Mouse (Mus musculus) neural tube, embryonic 14.5 days (tissue): ENCODE measurements around the gene Itgb6. TPM values are rescaled to one million over a fixed set of nuclear protein-coding genes. Genes with fewer than 3 reads are reported as not detected.
A peak's percentile ranks its signal among the peaks of the same experiment; 100 is the strongest.

Experiments used
- ATAC-seq: fragments of 200-750 bp; cut with Nextera tagmentation; 2 replicates; pipeline ENCODE4 v1.8.0; 2017; ENCODE audit warnings: low read depth, mild to moderate bottlenecking, moderate TSS enrichment, moderate library complexity
- H3K27ac ChIP-seq: fragments of 300-500 bp; sonication (generic); 2 replicates; pipeline ENCODE4 v1.5.1; 2014; ENCODE audit warnings: low read depth, mild to moderate bottlenecking, control low read depth, low read length, moderate library complexity, mixed read lengths
- H3K27me3 ChIP-seq: fragments of 300-500 bp; sonication (generic); 2 replicates; pipeline ENCODE4 v1.6.1; 2014; ENCODE audit warnings: low read length; ENCODE audit not compliant: control insufficient read depth, insufficient read depth
- H3K36me3 ChIP-seq: fragments of 300-500 bp; sonication (generic); 2 replicates; pipeline ENCODE4 v1.6.1; 2014; ENCODE audit warnings: low read length, mixed read lengths; ENCODE audit not compliant: control insufficient read depth, insufficient read depth
- H3K4me1 ChIP-seq: fragments of 300-500 bp; sonication (generic); 2 replicates; pipeline ENCODE4 v1.6.1; 2014; ENCODE audit warnings: low read length; ENCODE audit not compliant: control insufficient read depth, insufficient read depth
- H3K4me2 ChIP-seq: fragments of 300-500 bp; sonication (generic); 2 replicates; pipeline ENCODE4 v1.6.1; 2014; ENCODE audit warnings: mild to moderate bottlenecking, low read depth, low read length, control low read depth
- H3K4me3 ChIP-seq: fragments of 300-500 bp; sonication (generic); 2 replicates; pipeline ENCODE4 v1.5.1; 2014; ENCODE audit warnings: low read depth, low read length, control low read depth, mixed read lengths
- H3K9ac ChIP-seq: fragments of 300-500 bp; sonication (generic); replicated peaks from 2 replicates; pipeline ENCODE4 v1.6.1; 2014; ENCODE audit warnings: low read depth, mild to moderate bottlenecking, control low read depth, low read length, mixed read lengths
- H3K9me3 ChIP-seq: fragments of 300-500 bp; sonication (generic); 2 replicates; pipeline ENCODE4 v1.6.1; 2016; ENCODE audit warnings: low read length; ENCODE audit not compliant: control insufficient read depth
- WGBS: fragments of 180-500 bp; shearing (Covaris S2); extraction: QIAGEN DNeasy Blood & Tissue Kit; methylation state at CpG from one replicate; pipeline ENCODE4 v1.1.7; 2014; 5-methylcytosine and 5-hydroxymethylcytosine counted together
- polyA plus RNA-seq: library from polyadenylated mRNA; unstranded; fragments of >200 nt; fragmentation: Nextera tagmentation; extraction: Ambion mirVana; gene quantifications from 2 replicates; pipeline ENCODE4 v1.2.1, GENCODE M21; 2014

Itgb6 gene
- 0.08 and 0.23 TPM in 2 replicates for polyA plus RNA-seq

DNA sequence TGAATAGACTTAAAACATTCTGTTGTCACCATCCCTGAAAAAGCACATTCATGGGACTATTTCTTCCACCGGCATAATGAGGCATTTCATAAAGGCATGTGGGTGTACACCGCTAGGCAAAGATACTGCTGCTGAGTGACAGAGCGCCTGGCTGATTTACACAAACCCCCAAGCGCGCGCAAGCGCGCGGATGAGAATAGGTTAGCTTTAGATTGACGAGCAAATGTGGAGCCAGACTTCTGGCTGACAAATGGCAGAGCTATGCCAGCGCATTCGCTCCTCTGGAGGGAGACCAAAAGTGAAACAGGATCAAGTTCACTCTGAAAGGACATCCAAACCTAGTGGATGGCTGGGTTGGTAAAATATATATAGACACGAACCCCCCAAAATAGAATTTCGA, at the start of gene Itgb6:
TSS of gene Itgb6 (minus strand) at position 130 of the 400 bp plus-strand sequence.
- peaks cover 5% of the 10 kb centered on the region; the same call in 1 of the 2 replicates for H3K4me1 ChIP-seq
- H3K27ac ChIP-seq: no peak within 1 kb of the TSS
- no peaks in the 10 kb centered on the region for H3K9me3 ChIP-seq
- H3K36me3 ChIP-seq: no peaks in the 10 kb centered on the region
- 50% methylated on average over 14 of the region's 14 CpGs for WGBS
- ATAC-seq: no peak
- no peak within 1 kb of the TSS for H3K4me3 ChIP-seq
- H3K4me2 ChIP-seq: no peak within 1 kb of the TSS
- H3K9ac ChIP-seq: no peak within 1 kb of the TSS
- H3K27me3 ChIP-seq: no peaks in the 10 kb centered on the region

DNA sequence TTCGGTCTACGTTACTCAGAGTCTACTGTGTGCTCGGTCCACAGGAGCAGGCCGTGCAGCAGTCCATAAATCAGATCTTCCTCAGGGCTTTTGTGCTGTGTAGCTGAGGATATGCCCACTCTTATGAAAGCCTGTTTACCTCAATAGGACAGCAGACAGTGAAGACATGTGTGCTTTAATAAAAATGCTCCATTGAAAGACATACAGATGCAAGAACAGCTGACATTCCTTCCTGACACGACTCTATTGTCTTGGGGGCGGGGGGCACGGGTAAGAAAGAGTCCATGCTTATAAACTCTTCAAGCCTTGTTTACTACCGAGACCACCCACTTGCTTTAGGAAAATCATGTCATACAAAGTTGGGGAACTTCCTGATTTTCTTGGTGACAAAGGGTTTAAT, 44.0 kb upstream of the Itgb6 start:
- H3K36me3 ChIP-seq: peaks cover 8% of the 10 kb centered on the region; the same call in 1 of the 2 replicates
- no peak overlapping the region for H3K27ac ChIP-seq
- H3K4me3 ChIP-seq: no peak overlapping the region
- no peaks in the 10 kb centered on the region for H3K27me3 ChIP-seq
- no peaks in the 10 kb centered on the region for H3K9me3 ChIP-seq
- H3K4me1 ChIP-seq: peaks cover 7% of the 10 kb centered on the region
- no peak overlapping the region for H3K4me2 ChIP-seq
- 21% methylated on average over 8 of the region's 8 CpGs for WGBS
- no peak overlapping the region for H3K9ac ChIP-seq
- ATAC-seq: peak; percentile 57; the same call in 1 of the 2 replicates

- H3K27me3 ChIP-seq: no peaks in the 10 kb centered on the region
- H3K4me2 ChIP-seq: no peak overlapping the region
- H3K9ac ChIP-seq: no peak overlapping the region
- no peak for ATAC-seq
- H3K36me3 ChIP-seq: peaks cover 3% of the 10 kb centered on the region; the same call in 1 of the 2 replicates
- no peak overlapping the region for H3K27ac ChIP-seq
- no peaks in the 10 kb centered on the region for H3K4me1 ChIP-seq
- H3K9me3 ChIP-seq: no peaks in the 10 kb centered on the region
- WGBS: 77% methylated on average over 9 of the region's 9 CpGs
- no peak overlapping the region for H3K4me3 ChIP-seq
Observed at GRCm38 (mm10) chr2:60756218-60756617, 33.8 kb upstream of the Itgb6 start.

DNA sequence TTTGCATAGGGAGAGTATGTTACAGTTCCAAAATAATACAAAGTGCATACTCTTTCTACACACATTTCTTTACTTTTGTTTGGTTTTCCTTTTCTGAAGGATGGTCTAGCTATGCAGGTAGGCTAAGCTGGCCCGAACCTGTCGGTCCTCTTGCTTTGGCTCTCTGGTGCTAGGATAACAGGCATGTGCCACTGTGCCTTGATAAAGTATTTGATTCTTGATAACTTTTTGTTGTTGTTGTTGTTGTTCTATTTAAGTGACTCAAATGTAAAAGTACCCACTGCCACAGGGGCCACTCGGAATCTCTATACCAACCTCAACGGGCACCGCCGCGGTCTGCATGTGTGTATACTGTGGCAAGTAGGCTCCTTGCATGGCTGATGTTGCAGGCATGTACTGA, 32.7 kb upstream of the Itgb6 start:
- Histone ChIP-seq H3K27ac (no peak overlapping the region), H3K4me2 (no peak overlapping the region), H3K9me3 (no peaks in the 10 kb centered on the region), H3K36me3 (peaks cover 3% of the 10 kb centered on the region; the same call in 1 of the 2 replicates), H3K9ac (no peak overlapping the region), H3K4me3 (no peak overlapping the region), H3K27me3 (no peaks in the 10 kb centered on the region), H3K4me1 (no peaks in the 10 kb centered on the region)
- 97% methylated on average over 7 of the region's 7 CpGs for WGBS
- no peak for ATAC-seq

DNA sequence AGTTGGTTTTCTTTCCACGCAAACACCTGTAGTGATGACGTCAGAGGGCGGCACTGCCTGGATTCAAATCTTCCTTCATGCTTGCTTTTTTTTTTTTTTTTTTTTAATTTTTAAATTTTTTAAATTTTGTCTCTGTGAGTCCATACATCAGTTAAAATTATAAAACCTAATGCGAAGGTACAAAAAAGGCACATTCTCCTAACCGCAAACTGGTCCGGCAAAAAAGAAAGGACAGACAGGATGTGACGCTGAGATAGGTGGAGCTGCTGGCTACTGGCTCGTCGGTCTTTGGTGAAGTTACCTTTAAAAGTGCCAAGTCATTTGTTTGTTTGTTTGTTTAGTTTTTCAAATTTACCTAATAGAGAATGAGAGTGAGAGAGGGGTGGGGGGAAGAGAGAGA, 28.8 kb upstream of the Itgb6 start:
- no peak for ATAC-seq
- 0 out of 2 replicates have a peak, but pooled peaks cover 3% of the 10 kb centered on the region for H3K36me3 ChIP-seq
- H3K9me3 ChIP-seq: no peaks in the 10 kb centered on the region
- no peak overlapping the region for H3K9ac ChIP-seq
- no peak overlapping the region for H3K4me2 ChIP-seq
- no peak overlapping the region for H3K4me3 ChIP-seq
- H3K27me3 ChIP-seq: no peaks in the 10 kb centered on the region
- no peaks in the 10 kb centered on the region for H3K4me1 ChIP-seq
- 95% methylated on average over 9 of the region's 9 CpGs for whole genome bisulfite sequencing
- no peak overlapping the region for H3K27ac ChIP-seq

DNA sequence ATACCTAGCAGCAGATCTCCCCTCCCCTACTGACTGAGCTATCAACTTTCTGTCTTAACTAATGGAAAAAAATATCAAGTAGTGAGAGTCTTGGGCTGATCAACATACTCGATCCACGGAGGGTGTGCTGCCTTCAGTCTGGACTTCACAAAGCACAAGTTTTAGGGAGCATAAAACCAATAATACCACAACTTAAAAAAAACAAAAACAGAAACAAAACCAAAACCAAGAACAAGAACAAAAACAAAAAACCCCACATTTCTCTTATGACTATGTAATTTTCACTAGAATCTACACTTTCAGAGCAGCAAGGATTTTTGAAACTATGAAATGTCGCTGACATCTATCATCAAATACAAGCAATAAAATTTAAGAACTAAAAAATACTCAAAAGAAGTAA, 28.1 kb upstream of the Itgb6 start:
- WGBS: 96% methylated on average over 3 of the region's 3 CpGs
- Histone ChIP-seq H3K4me1 (no peaks in the 10 kb centered on the region), H3K36me3 (0 out of 2 replicates have a peak, but pooled peaks cover 3% of the 10 kb centered on the region), H3K9me3 (no peaks in the 10 kb centered on the region), H3K4me3 (no peak overlapping the region), H3K27ac (no peak overlapping the region), H3K9ac (no peak overlapping the region), H3K4me2 (no peak overlapping the region), H3K27me3 (no peaks in the 10 kb centered on the region)
- no peak for ATAC-seq

GRCm38 (mm10) chr2:60748585-60748984, 26.1 kb upstream of the Itgb6 start:
- no peaks in the 10 kb centered on the region for H3K9me3 ChIP-seq
- no peak overlapping the region for H3K9ac ChIP-seq
- ATAC-seq: no peak
- no peak overlapping the region for H3K4me2 ChIP-seq
- no peak overlapping the region for H3K4me3 ChIP-seq
- no peaks in the 10 kb centered on the region for H3K27me3 ChIP-seq
- H3K36me3 ChIP-seq: no peaks in the 10 kb centered on the region
- WGBS: 98% methylated on average over 1 of the region's 1 CpGs
- H3K27ac ChIP-seq: no peak overlapping the region
- no peaks in the 10 kb centered on the region for H3K4me1 ChIP-seq

DNA sequence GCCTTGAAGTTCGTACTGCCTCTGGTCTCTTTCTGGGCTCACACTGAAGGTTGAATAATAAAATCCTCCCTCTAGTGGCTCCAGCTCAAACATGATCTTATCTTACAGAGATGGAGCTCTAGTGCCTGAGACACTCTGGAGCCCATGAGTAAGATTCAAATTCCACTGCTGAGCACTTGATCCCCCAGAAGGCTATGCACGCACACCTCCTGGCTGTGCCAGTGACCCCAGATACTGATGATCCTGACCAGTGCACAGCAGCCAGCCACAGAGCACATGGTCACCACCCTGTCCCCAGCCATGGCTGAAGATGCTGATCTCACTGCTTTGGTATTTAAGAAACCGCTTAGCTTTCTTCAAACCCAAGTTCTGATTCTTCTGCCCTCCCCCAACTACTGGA, 25.1 kb upstream of the Itgb6 start:
- Histone ChIP-seq H3K4me3 (no peak overlapping the region), H3K27me3 (no peaks in the 10 kb centered on the region), H3K4me2 (no peak overlapping the region), H3K9me3 (no peaks in the 10 kb centered on the region), H3K36me3 (no peaks in the 10 kb centered on the region), H3K9ac (no peak overlapping the region), H3K27ac (no peak overlapping the region), H3K4me1 (no peaks in the 10 kb centered on the region)
- 92% methylated on average over 3 of the region's 3 CpGs for WGBS
- ATAC-seq: no peak

DNA sequence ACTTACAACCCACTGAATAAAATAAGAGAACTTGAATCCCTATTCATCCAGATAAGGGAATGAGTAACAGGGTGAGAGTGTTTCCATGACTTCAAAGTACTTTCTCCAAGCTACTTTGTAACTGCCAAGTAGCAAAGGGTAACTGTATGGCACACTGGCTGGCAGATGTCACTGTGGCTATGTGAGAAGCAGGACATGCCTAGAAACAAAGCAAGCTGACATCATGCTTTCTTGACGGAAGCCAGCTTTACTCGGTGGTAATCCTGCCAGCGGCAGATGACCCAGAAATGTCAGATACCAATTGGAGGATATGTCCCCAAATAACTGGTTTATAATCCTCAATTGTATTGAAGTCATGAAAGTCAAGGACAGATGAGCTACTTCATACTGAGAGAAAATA, 22.2 kb upstream of the Itgb6 start:
- Histone ChIP-seq H3K9me3 (no peaks in the 10 kb centered on the region), H3K27ac (no peak overlapping the region), H3K36me3 (no peaks in the 10 kb centered on the region), H3K27me3 (no peaks in the 10 kb centered on the region), H3K4me2 (no peak overlapping the region), H3K9ac (no peak overlapping the region), H3K4me3 (no peak overlapping the region), H3K4me1 (no peaks in the 10 kb centered on the region)
- 71% methylated on average over 3 of the region's 3 CpGs for WGBS
- ATAC-seq: no peak
